Mouse (Mus musculus): ENCODE data around the gene Tbx2.

GRCm38 (mm10) chr11:85841211-85841681 lies 8.9 kb downstream of the Tbx2 start:
- no peak for TF ChIP-seq POLR2A (IDR thresholded peaks at IDR 0.05; ENCODE audit: low read depth, low read length)
- TF ChIP-seq CTCF (IDR thresholded peaks at IDR 0.05; ENCODE audit: extremely low read depth, insufficient read depth, insufficient read length, insufficient replicate concordance) = no peak
